Mouse (Mus musculus): Measurements from ENCODE around the gene 4930415O20Rik.
"Not testable (repeated sequence)": the region's sequence is repeated elsewhere in the genome, so short reads cannot be mapped to it uniquely, and the experiment has no call there.

The 4930415O20Rik gene

GRCm38 (mm10) chr15:98568256-98569033 lies 2.4 kb upstream of the 4930415O20Rik start:
- peak; percentile 50 for DNase-seq (ENCODE audit: low read depth, low spot score)

DNA sequence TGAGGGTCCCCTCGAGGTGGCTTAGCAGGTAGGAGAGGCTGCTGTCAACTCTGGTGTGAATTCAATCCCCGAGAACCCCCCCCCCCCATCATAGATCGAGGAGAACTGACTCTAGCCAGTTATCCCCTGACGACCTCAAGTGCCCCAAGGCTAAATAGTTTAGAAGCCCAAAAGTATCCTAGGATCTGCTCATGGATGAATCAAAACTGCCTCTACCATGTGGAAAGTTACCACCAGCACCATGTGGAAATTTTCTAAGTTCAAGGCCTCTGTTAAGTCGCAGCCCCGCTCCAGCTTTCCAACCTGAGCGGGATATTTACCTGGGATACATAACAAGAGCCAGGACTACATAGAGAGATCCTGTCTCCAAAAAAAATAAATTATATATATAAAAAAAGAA lies 1.6 kb upstream of the 4930415O20Rik start:
- no peak for DNase-seq (ENCODE audit: low read depth, low spot score)

GRCm38 (mm10) chr15:98569795-98570365 lies 924 bp upstream of the 4930415O20Rik start:
- DNase-seq (ENCODE audit: low read depth, low spot score), result no peak

- no peak for DNase-seq (ENCODE audit: low read depth, low spot score)
Observed at GRCm38 (mm10) chr15:98573293-98573692, 2.5 kb downstream of the 4930415O20Rik start.

- no peak for DNase-seq (ENCODE audit: low read depth, low spot score)
Observed at GRCm38 (mm10) chr15:98579310-98579709, 8.5 kb downstream of the 4930415O20Rik start.

- DNase-seq (ENCODE audit: low read depth, low spot score), result peak; percentile 94
Observed at GRCm38 (mm10) chr15:98579795-98580464, 9.1 kb downstream of the 4930415O20Rik start.

DNA sequence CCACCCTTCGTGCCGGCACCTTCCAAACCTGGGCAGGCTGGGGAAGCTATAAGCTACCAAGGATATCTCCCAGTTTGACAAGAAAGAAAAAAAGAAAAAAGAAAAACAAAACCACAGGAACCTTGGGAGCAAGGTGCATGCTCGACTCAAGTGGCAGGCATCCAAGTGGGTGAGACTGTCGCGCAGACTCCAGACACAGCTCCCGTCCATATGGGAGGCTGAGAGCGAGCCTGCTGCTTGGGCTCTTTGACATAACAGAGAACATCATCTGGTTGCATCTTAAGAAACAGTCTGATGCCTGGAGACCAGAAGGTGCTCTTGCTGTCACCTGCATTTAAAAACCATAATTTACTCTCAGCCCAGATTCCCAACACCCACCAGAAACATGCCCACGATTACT lies 11.6 kb downstream of the 4930415O20Rik start:
- DNase-seq (ENCODE audit: low read depth, low spot score), result no peak

- DNase-seq (ENCODE audit: low read depth, low spot score), result no peak
Observed at GRCm38 (mm10) chr15:98582996-98583395, 12.2 kb downstream of the 4930415O20Rik start.

DNA sequence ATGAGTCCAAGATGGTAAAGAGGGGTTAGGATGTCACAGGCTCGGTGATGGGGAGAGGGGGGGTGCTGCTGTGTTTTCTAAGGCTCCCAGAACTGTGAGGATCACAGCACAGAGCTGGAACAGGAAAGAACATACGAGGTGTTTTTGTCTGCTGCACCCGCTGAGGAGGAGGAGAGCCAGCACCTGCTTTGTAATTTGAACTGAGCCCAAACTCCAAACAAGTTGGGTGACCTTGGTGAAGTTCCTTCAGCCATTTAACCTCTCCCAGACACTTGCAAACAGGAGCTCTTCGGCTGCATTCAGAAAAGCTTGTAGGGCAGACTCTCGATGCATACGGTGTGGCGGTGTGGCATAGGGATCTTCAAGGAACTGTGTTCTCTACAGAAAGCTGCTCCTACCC lies 14.6 kb downstream of the 4930415O20Rik start:
- no peak for DNase-seq (ENCODE audit: low read depth, low spot score)

DNA sequence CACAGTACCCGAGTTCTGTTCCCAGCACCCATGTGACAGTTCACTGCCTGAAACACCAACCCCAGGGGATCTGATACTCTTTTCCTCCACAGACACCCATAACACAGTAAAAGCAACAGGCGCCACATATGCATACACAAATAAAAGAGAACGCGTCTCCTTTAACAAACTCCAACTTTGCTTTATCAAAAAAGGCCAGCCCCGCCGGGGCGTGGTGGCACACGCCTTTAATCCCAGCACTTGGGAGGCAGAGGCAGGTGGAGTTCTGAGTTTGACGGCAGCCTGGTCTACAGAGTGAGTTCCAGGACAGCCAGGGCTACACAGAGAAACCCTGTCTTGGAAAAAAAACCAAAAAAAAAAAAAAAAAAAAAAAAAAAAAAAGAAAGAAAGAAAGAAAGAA lies 15.3 kb downstream of the 4930415O20Rik start:
- DNase-seq (ENCODE audit: low read depth, low spot score), result not testable (repeated sequence)

DNA sequence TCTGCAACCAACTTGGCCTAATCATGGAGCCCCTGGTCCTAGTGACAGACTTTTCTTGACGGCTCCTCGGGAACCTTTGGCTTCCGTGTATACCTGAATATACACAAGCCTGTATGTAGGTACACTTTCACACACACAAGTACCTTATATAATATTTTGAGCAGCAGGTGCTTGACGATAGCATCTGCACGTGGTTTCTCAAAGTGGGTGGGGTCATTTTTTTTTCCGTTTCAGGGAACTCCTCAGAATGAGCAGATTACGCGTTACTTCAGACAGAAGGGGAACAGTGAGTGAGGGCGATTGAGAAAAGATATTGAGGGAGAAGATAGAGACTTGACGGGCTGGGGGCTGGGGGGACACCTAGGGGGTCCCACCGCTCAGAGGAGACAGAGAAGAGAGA lies 16.9 kb downstream of the 4930415O20Rik start:
- DNase-seq (ENCODE audit: low read depth, low spot score), result no peak

- no peak for DNase-seq (ENCODE audit: low read depth, low spot score)
Observed at GRCm38 (mm10) chr15:98589640-98590336, 19.0 kb downstream of the 4930415O20Rik start.

DNA sequence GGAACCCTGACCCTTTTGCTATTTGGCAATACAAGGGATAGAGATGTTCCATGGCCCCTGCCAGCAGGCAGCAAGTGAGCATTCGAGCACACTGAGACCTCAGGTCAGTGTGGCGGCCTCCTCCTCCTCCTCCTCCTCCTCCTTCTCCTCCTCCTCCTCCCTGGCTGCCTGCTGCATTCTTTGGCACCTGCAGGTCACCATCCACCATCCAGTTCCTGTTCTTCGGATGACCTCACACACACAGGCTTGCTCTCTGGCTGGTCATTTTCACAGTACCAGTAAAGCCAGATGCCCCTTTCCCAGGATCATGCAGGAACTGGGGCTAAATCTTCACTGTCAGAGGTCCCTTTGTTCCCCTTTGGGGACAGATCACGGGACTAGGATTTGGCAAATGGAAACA lies 20.6 kb downstream of the 4930415O20Rik start:
- no peak for DNase-seq (ENCODE audit: low read depth, low spot score)

- DNase-seq (ENCODE audit: low read depth, low spot score), result peak; percentile 66
Observed at GRCm38 (mm10) chr15:98594193-98594592, 23.4 kb downstream of the 4930415O20Rik start.

GRCm38 (mm10) chr15:98595049-98595448 lies 24.2 kb downstream of the 4930415O20Rik start:
- DNase-seq (ENCODE audit: low read depth, low spot score), result no peak

DNA sequence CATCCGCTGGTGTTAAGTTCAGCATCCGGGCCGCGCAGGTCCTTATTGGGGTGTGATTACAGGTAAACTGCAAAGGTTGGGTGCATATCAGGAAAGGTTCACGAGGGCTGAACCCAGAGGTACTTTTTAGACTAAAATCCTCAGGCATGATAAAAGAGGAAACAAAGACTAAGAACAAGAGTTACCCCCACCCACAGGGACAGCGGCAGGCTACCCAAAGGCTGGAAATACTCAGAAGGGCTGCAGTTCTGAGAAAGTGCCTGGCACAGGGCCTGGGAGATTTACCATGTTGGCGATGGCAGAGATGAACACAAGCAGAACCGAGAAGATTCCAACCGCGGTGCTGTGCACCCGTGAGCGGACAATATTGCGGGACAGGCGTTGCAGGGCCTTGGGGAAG lies 25.8 kb downstream of the 4930415O20Rik start:
- no peak for DNase-seq (ENCODE audit: low read depth, low spot score)

- peak; percentile 29 for DNase-seq (ENCODE audit: low read depth, low spot score)
Observed at GRCm38 (mm10) chr15:98600036-98600709, 29.4 kb downstream of the 4930415O20Rik start.

DNA sequence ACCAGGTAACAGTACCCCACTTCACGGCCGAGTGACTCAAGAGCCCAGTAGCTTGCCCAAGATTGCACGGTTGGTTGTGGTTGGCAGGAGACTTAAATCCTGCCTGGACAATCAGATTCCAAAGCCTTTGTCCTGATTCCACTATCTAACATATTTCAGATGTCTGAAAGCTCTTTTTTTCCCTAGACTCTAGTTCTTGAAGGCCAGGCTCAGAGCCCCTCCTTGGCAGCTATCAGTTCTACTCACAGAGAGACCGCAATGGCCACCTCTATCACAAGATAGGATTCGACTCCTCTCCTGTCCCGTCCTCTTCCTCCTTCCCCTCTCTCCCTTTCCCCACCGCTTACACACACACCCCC lies 31.0 kb downstream of the 4930415O20Rik start:
- DNase-seq (ENCODE audit: low read depth, low spot score), result no peak

- DNase-seq (ENCODE audit: low read depth, low spot score), result peak; percentile 33
Observed at GRCm38 (mm10) chr15:98602191-98602881, 31.5 kb downstream of the 4930415O20Rik start.

DNA sequence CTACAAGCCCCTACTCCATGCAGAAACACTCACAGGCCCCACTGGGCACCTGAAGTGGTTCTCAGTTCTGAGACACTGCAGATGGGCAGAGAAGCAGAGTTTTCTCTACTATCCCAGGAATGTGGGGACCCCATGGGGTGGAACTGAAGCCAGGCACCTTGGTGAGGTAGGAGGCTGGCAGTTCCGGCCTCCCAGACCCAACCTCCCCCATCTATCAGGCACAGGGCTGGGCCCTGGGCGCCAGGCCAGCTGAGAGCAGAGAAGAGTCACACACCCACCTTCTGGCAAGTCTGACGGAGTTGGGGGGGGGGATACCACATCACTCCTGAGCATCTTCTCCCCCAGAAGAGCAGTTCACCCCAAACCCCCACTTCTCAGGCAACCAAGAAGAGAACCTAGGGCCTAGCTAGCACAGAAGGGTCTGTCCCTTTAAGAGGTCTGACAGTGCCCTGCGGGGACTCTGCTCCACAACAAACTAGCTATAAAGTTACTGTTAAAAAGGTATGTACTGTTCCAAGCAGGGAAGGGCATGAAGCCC lies 32.2 kb downstream of the 4930415O20Rik start:
- no peak for DNase-seq (ENCODE audit: low read depth, low spot score)
